Mouse (Mus musculus): Measurements from ENCODE around the gene Olfr853.

Gene Olfr853

GRCm38 (mm10) chr9:19540976-19541375, at the start of gene Olfr853:
TSS of gene Olfr853 (minus strand) at chr9:19541076.
- DNase-seq (ENCODE audit: low read depth, low spot score) = no peak

- no peak for DNase-seq (ENCODE audit: low read depth, low spot score)
Observed at GRCm38 (mm10) chr9:19582317-19582716, 41.4 kb upstream of the Olfr853 start, which contains the start of gene Olfr855. TSS of gene Olfr855 (plus strand) at chr9:19582617.

GRCm38 (mm10) chr9:19567282-19567681, 26.4 kb upstream of the Olfr853 start, which contains the start of gene Olfr854:
TSS of gene Olfr854 (minus strand) at chr9:19567382.
- no peak for DNase-seq (ENCODE audit: low read depth, low spot score)

GRCm38 (mm10) chr9:19492995-19493394, 47.9 kb downstream of the Olfr853 start, which contains the start of gene Olfr851:
TSS of gene Olfr851 (plus strand) at chr9:19493295.
- no peak for DNase-seq (ENCODE audit: low read depth, low spot score)

Data from ES-CJ7 (cell line).